Mouse (Mus musculus) neutrophil, adult 59 days (primary cell): ENCODE data around the gene App. TPM values are rescaled to one million over a fixed set of nuclear protein-coding genes. Genes with fewer than 3 reads are reported as not detected.

ENCODE experiments used
- total RNA-seq, 2 experiments: library from RNA; stranded (reverse); gene quantifications; 1 replicate in 1 of 2; 2 replicates in 1 of 2; pipeline ENCODE4 v1.2.4; 2023

The App gene
- 100 to 1,000 TPM; 169 to 187 TPM for total RNA-seq

GRCm38 (mm10) chr16:85173373-85174081 lies at the start of gene App:
Gene App (minus strand): TSS chr16:85173766.

